Mouse (Mus musculus) ovary, postnatal 10 days (tissue): ENCODE measurements around the gene Phf12.

Experiments used
- DNase-seq: peaks from one replicate; pipeline ENCODE4 v3.0.0; 2022; ENCODE audit warnings: low spot score

Phf12 gene

DNA sequence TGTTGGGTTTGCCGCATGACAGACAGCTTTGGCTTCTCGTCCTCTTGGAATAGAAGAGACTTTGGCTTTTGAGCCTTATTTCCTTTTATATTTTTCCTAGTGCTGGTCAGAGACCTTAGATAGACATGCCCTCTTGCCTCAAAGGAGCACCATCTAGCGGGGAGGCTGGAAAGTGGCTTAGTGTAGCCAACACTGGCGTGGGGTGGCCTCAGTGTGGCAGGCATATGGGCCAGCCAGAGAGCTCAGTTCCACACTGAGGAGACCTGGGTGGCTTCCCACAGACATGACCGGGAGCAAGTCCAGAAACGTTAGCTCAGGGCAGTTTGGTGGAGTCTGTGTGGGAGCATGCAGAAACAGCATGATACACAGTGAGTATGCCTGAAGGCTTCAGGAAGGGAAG is 11.8 kb upstream of the Phf12 start:
- no peak for DNase-seq

GRCm38 (mm10) chr11:77973520-77973919 is 9.0 kb upstream of the Phf12 start:
- DNase-seq, result no peak

DNA sequence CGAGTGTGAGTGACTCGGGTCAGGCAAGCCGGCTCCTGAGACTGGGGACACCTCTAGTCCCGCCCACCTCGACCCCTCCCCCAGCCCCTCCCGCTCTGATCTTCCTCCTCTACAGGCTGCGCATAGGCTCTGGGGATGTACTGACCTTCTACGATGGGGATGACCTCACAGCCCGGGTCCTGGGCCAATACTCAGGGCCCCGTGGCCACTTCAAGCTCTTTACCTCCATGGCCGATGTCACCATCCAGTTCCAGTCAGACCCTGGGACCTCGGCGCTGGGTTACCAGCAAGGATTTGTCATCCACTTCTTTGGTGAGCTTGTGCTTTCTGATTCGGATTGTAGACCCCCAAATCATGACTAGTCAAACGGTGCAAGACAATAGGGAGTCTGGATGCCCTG is 8.2 kb upstream of the Phf12 start:
- no peak for DNase-seq

DNA sequence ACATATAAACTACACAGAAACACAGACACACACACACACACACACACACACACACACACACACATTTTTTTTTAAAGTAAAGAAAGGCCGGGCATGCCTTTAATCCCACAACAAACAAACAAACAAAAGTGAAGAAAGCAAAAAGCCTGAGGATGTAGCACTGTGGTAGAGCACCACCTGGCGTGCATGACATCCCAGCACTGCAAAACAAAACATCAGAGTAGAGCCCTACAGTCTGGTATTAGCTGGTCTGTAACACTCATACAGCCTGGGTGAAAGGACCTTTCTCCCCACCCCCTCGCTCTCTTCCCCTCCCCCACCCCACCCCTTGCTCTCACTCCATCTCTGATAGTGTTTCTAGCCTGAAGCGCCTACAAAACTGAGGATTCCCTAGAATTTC is 6.7 kb upstream of the Phf12 start:
- DNase-seq, result no peak

DNA sequence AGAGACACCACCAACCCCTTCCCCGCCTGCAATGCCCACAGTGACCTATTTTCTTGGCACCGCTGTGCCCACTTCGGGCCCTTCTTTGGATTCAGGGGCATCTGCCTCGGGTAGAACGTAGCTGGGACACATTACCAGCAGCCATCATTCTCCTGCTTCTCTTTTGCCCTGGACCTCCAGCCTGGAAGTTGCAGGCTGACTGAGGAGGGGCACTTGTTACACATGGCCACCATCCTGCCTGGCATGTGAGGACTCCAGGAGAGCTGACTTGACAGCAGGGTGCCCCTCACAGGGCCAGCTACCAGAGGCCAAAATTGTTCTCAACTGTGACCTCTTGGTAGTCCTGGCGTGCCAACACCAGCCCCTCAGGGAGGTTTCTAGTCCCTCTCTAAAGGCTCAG is 4.4 kb upstream of the Phf12 start:
- DNase-seq, result no peak

- no peak for DNase-seq
Measured at GRCm38 (mm10) chr11:77979221-77979809, 3.2 kb upstream of the Phf12 start.

GRCm38 (mm10) chr11:77980281-77981204 is 2.0 kb upstream of the Phf12 start:
- no peak for DNase-seq

- peak; percentile 63 for DNase-seq
Measured at GRCm38 (mm10) chr11:77981609-77982440, 729 bp upstream of the Phf12 start.

GRCm38 (mm10) chr11:77983191-77983936 is 810 bp downstream of the Phf12 start:
- DNase-seq, result peak; percentile 16

DNA sequence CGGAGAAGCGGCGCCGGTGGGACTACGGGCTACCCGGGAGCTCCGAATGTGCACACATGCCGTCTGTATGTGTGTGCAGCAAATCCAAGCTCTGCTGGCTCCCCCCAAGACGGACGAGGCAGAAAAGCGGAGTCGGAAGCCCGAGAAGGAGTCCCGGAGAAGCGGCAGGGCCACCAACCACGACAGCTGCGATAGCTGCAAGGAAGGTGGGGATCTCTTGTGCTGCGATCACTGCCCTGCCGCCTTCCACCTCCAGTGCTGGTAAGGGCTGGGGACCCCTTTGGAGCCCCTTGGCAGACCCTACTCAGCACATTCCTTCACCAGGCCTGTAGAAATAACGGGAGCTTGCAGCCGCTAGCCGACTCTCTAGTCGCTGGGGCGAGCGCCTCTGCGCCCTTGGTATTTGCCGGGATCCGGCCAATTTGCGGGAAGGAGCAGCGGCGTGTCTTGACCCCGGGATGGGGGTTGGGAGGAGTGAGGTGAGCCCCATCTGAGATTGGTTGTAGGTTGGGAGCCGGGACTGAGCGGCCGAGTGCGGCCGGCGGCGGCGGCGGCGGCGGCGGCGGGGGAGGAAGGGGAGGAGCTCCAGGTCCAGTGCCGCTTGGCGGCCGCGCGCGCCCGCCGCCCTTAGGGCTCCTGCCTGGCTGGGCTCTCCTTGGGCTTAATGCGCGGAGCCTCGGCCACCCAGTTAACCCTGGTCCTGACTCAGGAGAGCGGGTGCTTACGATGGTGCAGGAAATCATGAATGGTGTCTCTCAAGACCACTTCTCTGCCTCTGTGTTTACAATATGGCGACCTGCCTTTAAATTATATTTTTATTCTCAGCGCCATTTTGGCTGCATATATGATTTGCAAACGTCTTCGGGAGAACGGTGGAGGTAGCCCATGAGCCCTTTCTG is 1.6 kb downstream of the Phf12 start:
- DNase-seq, result peak; percentile 50

DNA sequence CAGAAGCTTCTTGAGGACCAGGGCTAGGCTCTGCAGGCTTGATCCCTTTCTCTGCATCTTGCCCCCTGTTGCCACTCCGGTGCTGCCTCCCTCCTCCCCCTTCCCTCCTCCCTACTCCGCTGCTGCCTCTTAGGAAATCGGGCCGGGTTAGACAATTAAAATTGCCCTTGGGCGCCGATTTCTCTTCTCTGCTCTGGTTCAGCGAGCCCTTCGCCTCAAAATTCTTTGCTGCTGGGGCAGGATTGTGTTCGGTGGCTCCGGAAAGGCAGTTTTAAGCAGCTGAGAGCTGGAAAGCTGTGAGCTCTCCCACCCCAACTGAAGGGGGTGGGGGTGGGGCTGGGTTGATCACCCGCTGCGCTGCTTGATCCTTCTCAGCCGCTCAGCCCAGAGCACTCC is 2.3 kb downstream of the Phf12 start:
- DNase-seq, result peak; percentile 41

DNA sequence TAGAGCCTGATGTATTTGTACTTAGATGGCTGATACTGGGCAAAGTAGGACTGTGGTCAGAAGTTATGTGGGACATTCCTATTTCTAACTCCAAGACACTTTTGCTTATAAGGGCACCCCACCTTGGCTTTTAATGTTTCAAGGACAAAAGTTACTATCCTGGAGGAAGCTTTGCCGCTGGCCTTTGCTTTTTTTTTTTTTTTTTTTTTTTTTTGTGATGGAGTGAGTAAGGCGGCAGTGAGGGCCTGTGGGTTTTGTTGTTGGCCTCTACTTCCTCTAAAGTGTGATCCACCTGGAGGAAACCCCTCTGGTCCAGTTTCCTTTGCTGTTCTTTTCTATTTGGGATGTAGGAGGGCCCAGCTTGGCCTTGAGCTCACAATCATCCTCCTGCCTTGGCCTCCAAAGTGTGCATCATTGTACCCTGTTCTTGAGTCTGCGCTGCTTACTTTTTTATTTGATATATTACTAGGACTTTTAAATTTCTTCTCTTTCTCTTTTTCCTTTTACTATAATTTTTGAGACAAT is 3.0 kb downstream of the Phf12 start:
- no peak for DNase-seq

- DNase-seq, result no peak
Measured at GRCm38 (mm10) chr11:77989071-77989690, 6.6 kb downstream of the Phf12 start.

DNA sequence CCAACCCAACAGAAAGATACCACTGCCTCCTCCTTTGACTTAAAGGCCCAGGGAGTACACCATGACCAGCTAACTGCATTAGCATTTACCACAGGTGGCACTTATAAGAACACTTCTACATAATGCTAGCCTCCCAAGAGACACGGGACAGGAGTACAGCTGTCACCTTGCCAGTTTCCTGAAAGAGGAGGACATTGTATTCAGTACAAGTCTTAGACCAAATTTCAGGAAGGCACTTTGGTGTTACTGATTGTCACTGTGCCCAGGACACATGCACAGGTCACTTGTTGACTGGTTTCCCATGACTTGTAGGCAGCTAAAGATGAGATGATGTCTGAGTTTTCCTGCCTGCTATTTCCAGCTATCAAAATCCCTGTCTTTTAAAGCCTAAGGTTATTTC is 13.0 kb downstream of the Phf12 start:
- no peak for DNase-seq

GRCm38 (mm10) chr11:78006446-78006845 is 23.9 kb downstream of the Phf12 start:
- DNase-seq, result no peak

GRCm38 (mm10) chr11:78019676-78020075 is 37.1 kb downstream of the Phf12 start:
- peak; percentile 35 for DNase-seq

- DNase-seq, result no peak
Measured at GRCm38 (mm10) chr11:78023607-78024006, 41.1 kb downstream of the Phf12 start.

DNA sequence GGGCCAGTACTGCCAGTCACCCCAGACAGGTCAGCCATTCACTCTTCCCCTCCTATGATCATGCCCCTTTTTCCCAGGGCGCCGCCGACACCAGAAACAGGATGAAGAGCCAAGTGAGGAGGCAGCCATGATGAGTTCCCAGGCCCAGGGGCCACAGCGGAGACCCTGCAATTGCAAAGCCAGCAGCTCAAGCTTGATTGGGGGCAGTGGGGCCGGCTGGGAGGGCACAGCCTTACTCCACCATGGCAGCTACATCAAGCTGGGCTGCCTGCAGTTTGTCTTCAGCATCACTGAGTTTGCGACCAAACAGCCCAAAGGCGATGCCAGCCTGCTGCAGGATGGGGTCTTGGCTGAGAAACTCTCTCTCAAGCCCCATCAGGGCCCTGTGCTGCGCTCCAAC is 46.7 kb downstream of the Phf12 start:
- DNase-seq, result no peak

- no peak for DNase-seq
Measured at GRCm38 (mm10) chr11:78030600-78030999, 48.0 kb downstream of the Phf12 start.

- DNase-seq, result no peak
Measured at GRCm38 (mm10) chr11:78031389-78031788, 48.8 kb downstream of the Phf12 start.
